Mouse (Mus musculus) B cell, adult 67 days (primary cell): ENCODE measurements around the gene AL731706.2. TPM values are rescaled to one million over a fixed set of nuclear protein-coding genes. Genes with fewer than 3 reads are reported as not detected.

Experiments
- total RNA-seq, 2 experiments: library from RNA; stranded (reverse); gene quantifications; 4 replicates each; pipeline ENCODE4 v1.2.4; 2023

AL731706.2 gene
- 10 to 100 TPM; 11.0 to 20.4 TPM for total RNA-seq

GRCm38 (mm10) chr2:136885579-136885978 lies at the start of gene AL731706.2:
Gene AL731706.2 (minus strand): TSS chr2:136885679.

GRCm38 (mm10) chr2:136891068-136891950 lies 5.8 kb upstream of the AL731706.2 start, which contains the start of the genes Slx4ip, AL731706.1 and Mkks:
Gene Slx4ip (plus strand): TSS chr2:136891218.
Gene AL731706.1 (minus strand): TSS chr2:136891389.
Gene Mkks (minus strand): TSS chr2:136891389.

Other genes starting within 250 kb of the AL731706.2 start
- gene Snap25, start 172.2 kb downstream of the AL731706.2 start, total RNA-seq, result not detected
- gene Slx4ip, start 5.5 kb upstream of the AL731706.2 start, total RNA-seq, result 10 to 100 TPM; 10.7 to 14.3 TPM
- gene AL731706.1, start 5.7 kb upstream of the AL731706.2 start, total RNA-seq, result 1 to 10 TPM; 4.3 to 5.8 TPM
- 10 to 100 TPM; 10.2 to 10.4 TPM for gene Mkks, start 5.7 kb upstream of the AL731706.2 start, total RNA-seq
- not detected for gene Jag1, start 231.0 kb upstream of the AL731706.2 start, total RNA-seq